Mouse (Mus musculus): ENCODE results near the gene Reck. TPM values are rescaled to one million over a fixed set of nuclear protein-coding genes. Genes with fewer than 3 reads are reported as not detected.

The Reck gene
- polyA plus RNA-seq, 1 experiment from 2014 or later: 2.3 TPM

GRCm38 (mm10) chr4:43936749-43937674, 61.7 kb downstream of the Reck start:
- ATAC-seq: peak; percentile 72
- no peaks in the 10 kb centered on the region for H3K27me3 ChIP-seq (ENCODE audit: insufficient read depth, low read length)
- H3K4me1 ChIP-seq (ENCODE audit: insufficient read depth): peaks cover 9% of the 10 kb centered on the region; the same call in 1 of the 2 replicates
- no peak overlapping the region for H3K9ac ChIP-seq (replicated peaks)
- WGBS (ENCODE audit: insufficient replicate concordance): 40% methylated on average over 14 of the region's 14 CpGs
- H3K27ac ChIP-seq (ENCODE audit: low read depth): peak overlapping the region; percentile 52
- DNase-seq: peak; percentile 34
- no peaks in the 10 kb centered on the region for H3K9me3 ChIP-seq (ENCODE audit: low read length)
- H3K4me3 ChIP-seq (ENCODE audit: low read depth, low read length): no peak overlapping the region
- peak overlapping the region; percentile 42; the same call in 1 of the 2 replicates for H3K4me2 ChIP-seq (ENCODE audit: low read depth, low read length)
- TF ChIP-seq EP300 (IDR thresholded peaks at IDR 0.05; ENCODE audit: low read depth) (no peak), CTCF (IDR thresholded peaks at IDR 0.05; ENCODE audit: low read depth) (no peak)
- no peaks in the 10 kb centered on the region for H3K36me3 ChIP-seq (replicated peaks; ENCODE audit: insufficient read depth, low read length)

- no peak overlapping the region for H3K27ac ChIP-seq (ENCODE audit: low read depth)
- no peak for ATAC-seq
- no peak overlapping the region for H3K4me2 ChIP-seq (ENCODE audit: low read depth, low read length)
- no peaks in the 10 kb centered on the region for H3K36me3 ChIP-seq (replicated peaks; ENCODE audit: insufficient read depth, low read length)
- no peak for DNase-seq
- no peak overlapping the region for H3K9ac ChIP-seq (replicated peaks)
- H3K9me3 ChIP-seq (ENCODE audit: low read length): no peaks in the 10 kb centered on the region
- H3K4me1 ChIP-seq (ENCODE audit: insufficient read depth): peaks cover 4% of the 10 kb centered on the region; the same call in 1 of the 2 replicates
- no peak for TF ChIP-seq EP300 (IDR thresholded peaks at IDR 0.05; ENCODE audit: low read depth)
- TF ChIP-seq CTCF (IDR thresholded peaks at IDR 0.05; ENCODE audit: low read depth): no peak
- H3K4me3 ChIP-seq (ENCODE audit: low read depth, low read length): no peak overlapping the region
- WGBS (ENCODE audit: insufficient replicate concordance): 82% methylated on average over 5 of the region's 5 CpGs
- H3K27me3 ChIP-seq (ENCODE audit: insufficient read depth, low read length): no peaks in the 10 kb centered on the region
These were observed 66.0 kb downstream of the Reck start for GRCm38 (mm10) chr4:43941315-43941714.

DNA sequence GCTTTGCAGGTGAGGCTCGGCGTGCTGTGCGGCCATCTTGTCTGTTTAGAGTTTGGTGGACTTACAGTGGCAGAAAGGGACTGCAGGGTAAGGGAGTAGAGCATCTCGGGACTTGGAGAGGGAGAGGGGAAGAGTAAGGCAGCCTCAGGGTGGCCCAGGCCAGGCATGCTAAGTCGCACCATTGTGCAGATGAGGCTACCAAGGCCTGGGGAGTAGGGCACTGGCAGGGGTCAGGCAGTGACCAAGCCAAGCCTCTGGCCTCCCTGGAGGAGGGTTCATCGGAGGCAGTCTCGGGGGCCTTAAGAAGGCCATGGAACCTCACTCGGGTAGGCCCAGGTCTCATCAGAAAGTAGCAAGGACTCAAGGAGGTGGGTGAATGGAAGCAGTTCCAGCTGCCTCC, 67.1 kb downstream of the Reck start:
- no peaks in the 10 kb centered on the region for H3K27me3 ChIP-seq (ENCODE audit: insufficient read depth, low read length)
- H3K36me3 ChIP-seq (replicated peaks; ENCODE audit: insufficient read depth, low read length): no peaks in the 10 kb centered on the region
- TF ChIP-seq CTCF (IDR thresholded peaks at IDR 0.05; ENCODE audit: low read depth) (no peak), EP300 (IDR thresholded peaks at IDR 0.05; ENCODE audit: low read depth) (no peak)
- 86% methylated on average over 8 of the region's 8 CpGs for WGBS (ENCODE audit: insufficient replicate concordance)
- no peaks in the 10 kb centered on the region for H3K9me3 ChIP-seq (ENCODE audit: low read length)
- H3K9ac ChIP-seq (replicated peaks): no peak overlapping the region
- ATAC-seq (no peak), DNase-seq (no peak)
- H3K27ac ChIP-seq (ENCODE audit: low read depth): no peak overlapping the region
- no peaks in the 10 kb centered on the region for H3K4me1 ChIP-seq (ENCODE audit: insufficient read depth)
- H3K4me2 ChIP-seq (ENCODE audit: low read depth, low read length): no peak overlapping the region
- no peak overlapping the region for H3K4me3 ChIP-seq (ENCODE audit: low read depth, low read length)

DNA sequence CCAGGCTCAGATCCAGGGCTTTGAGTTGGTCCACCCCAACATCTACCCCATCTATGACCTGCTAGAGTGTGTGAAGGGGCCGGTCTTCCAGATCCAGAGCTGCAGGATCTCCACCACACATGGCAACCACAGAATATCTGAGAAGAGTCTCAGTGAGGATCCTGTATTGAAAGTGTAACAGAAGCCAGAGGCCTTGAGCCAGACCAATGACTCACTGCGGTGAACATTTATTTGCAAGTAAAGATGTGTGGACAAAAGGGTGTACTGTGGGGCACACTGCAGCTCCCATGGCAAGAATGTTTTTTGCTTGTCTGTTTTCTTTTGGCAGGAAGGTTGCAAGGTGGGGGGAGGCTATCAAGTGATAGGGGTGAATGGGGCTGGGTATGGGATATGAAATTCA, 72.2 kb downstream of the Reck start:
- H3K36me3 ChIP-seq (replicated peaks; ENCODE audit: insufficient read depth, low read length): no peaks in the 10 kb centered on the region
- no peak for ATAC-seq
- H3K27me3 ChIP-seq (ENCODE audit: insufficient read depth, low read length): no peaks in the 10 kb centered on the region
- TF ChIP-seq EP300 (IDR thresholded peaks at IDR 0.05; ENCODE audit: low read depth) (no peak), CTCF (IDR thresholded peaks at IDR 0.05; ENCODE audit: low read depth) (no peak)
- DNase-seq: no peak
- H3K27ac ChIP-seq (ENCODE audit: low read depth): no peak overlapping the region
- no peak overlapping the region for H3K9ac ChIP-seq (replicated peaks)
- H3K4me1 ChIP-seq (ENCODE audit: insufficient read depth): no peaks in the 10 kb centered on the region
- no peak overlapping the region for H3K4me2 ChIP-seq (ENCODE audit: low read depth, low read length)
- H3K4me3 ChIP-seq (ENCODE audit: low read depth, low read length): no peak overlapping the region
- WGBS (ENCODE audit: insufficient replicate concordance): 88% methylated on average over 2 of the region's 2 CpGs
- H3K9me3 ChIP-seq (ENCODE audit: low read length): no peaks in the 10 kb centered on the region

DNA sequence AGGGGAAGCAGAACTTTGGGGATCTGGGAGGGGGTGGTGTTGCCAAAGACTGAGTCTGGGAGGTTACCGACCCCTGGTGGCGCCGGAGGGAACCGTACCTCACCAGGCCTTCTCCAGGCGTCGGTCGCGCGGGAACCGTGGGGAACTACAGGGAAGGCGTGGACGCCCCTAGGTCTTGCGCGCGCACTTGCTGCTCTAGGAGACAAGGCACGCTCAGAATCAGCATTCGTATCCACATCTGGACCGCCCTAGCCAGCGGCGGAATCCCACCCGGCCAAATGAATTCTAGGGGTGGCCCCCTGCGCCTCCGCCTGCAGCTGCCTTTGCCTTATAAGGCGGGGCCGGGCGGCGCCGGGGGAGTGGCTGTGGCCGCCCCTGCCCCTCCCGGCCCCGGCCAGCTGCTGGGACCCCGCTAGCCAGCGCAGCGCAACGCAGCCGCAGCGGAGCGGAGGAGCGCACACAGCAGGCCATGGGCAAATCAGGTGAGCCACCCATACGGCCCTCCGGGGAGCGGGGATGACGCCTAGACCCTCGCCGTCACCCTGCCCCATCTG, 82.0 kb downstream of the Reck start, which contains the start of gene Glipr2:
Glipr2 (plus strand) TSS at position 110 of the 554 bp plus-strand sequence.
- peaks cover 41% of the 10 kb centered on the region for H3K4me1 ChIP-seq (ENCODE audit: insufficient read depth)
- peak within 1 kb of the TSS; percentile 93 for H3K4me2 ChIP-seq (ENCODE audit: low read depth, low read length)
- 0% methylated on average over 38 of the region's 45 CpGs for WGBS (ENCODE audit: insufficient replicate concordance)
- H3K9me3 ChIP-seq (ENCODE audit: low read length): no peaks in the 10 kb centered on the region
- no peaks in the 10 kb centered on the region for H3K36me3 ChIP-seq (replicated peaks; ENCODE audit: insufficient read depth, low read length)
- ATAC-seq: peak; percentile 75
- peak within 1 kb of the TSS; percentile 65 for H3K4me3 ChIP-seq (ENCODE audit: low read depth, low read length)
- peak within 1 kb of the TSS; percentile 73 for H3K9ac ChIP-seq (replicated peaks)
- peak within 1 kb of the TSS; percentile 81 for H3K27ac ChIP-seq (ENCODE audit: low read depth)
- TF ChIP-seq CTCF (IDR thresholded peaks at IDR 0.05; ENCODE audit: low read depth) (peak; percentile 93), EP300 (IDR thresholded peaks at IDR 0.05; ENCODE audit: low read depth) (no peak)
- DNase-seq: peak; percentile 93
- no peaks in the 10 kb centered on the region for H3K27me3 ChIP-seq (ENCODE audit: insufficient read depth, low read length)

DNA sequence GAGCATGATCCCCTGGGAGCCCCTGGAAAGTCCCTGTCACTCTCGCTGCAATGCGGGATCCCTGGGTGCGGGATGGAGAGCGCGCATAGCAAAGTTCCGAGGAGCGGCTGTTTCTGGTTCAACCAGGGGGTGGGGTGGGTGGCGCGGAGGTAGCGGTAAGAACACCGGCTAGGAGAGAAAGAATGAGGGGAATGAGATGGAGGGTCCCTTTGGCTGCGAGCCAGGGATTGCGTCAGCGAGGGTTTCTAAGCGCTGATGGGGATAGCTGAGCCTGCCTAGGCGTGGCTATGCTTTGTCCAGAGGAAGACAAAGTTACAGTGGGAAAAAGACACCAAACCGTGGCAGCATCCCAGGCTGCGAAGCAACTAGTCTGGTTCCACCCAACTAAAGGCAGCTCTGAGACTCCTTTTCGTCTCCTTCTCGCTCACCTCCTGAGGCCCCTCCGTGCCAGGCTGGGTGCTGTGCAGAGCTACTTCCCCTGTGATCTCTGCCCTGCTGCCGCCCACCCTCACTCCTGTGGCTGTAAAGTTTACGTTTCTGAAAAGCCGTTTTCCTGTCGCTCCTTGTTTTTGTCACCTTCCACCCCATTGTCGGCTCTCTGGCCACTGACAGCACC, 82.6 kb downstream of the Reck start:
- Histone ChIP-seq H3K4me2 (ENCODE audit: low read depth, low read length) (peak overlapping the region; percentile 93), H3K4me1 (ENCODE audit: insufficient read depth) (peaks cover 47% of the 10 kb centered on the region), H3K27me3 (ENCODE audit: insufficient read depth, low read length) (no peaks in the 10 kb centered on the region), H3K36me3 (replicated peaks; ENCODE audit: insufficient read depth, low read length) (no peaks in the 10 kb centered on the region), H3K9me3 (ENCODE audit: low read length) (no peaks in the 10 kb centered on the region), H3K27ac (ENCODE audit: low read depth) (peak overlapping the region; percentile 81), H3K9ac (replicated peaks) (peak overlapping the region; percentile 73), H3K4me3 (ENCODE audit: low read depth, low read length) (peak overlapping the region; percentile 65)
- ATAC-seq (peak; percentile 25), DNase-seq (peak; percentile 66)
- TF ChIP-seq EP300 (IDR thresholded peaks at IDR 0.05; ENCODE audit: low read depth) (no peak), CTCF (IDR thresholded peaks at IDR 0.05; ENCODE audit: low read depth) (no peak)
- WGBS (ENCODE audit: insufficient replicate concordance): under 1% methylated on average over 26 of the region's 26 CpGs
